Mouse (Mus musculus): ENCODE measurements around the gene Oxld1.

DNA sequence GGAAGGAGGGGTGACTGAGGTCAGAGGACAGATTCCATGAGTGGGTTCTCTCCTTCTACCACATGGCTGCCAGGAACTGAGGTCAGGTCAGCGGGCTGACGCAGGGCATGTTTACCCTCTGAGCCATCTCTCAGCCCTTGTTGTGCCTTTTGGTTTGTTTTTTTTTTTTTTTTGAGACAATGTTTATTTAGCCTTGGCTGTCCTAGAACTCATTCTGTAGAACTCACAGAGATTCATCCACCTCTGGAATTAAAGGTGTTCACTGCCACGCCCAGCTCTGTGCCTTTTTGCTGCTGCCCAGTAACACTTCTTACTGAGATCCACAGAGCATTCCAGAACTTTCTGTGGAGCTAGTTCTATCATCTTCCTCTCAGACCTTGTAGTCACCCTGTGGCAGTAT, 47.8 kb upstream of the Oxld1 start:
- TF ChIP-seq POLR2A (IDR thresholded peaks at IDR 0.05; ENCODE audit: insufficient read depth, low read depth, low read length) (no peak), CTCF (IDR thresholded peaks at IDR 0.05) (no peak), EP300 (IDR thresholded peaks at IDR 0.05; ENCODE audit: insufficient read depth, low read depth, low read length) (no peak)
